Mouse (Mus musculus) olfactory bulb, adult 2 months (tissue): ENCODE results near the gene Slc7a8.

ENCODE experiments used
- CTCF ChIP-seq: fragments of 200-500 bp; IDR thresholded peaks from 2 replicates; pipeline ENCODE4 v1.5.1; 2012; ENCODE audit warnings: low read depth, mild to moderate bottlenecking, low read length, moderate library complexity; ENCODE audit not compliant: insufficient read depth
- POLR2A ChIP-seq: fragments of 200-500 bp; IDR thresholded peaks from 2 replicates; pipeline ENCODE4 v1.6.1; 2012; ENCODE audit warnings: mild to moderate bottlenecking, low read depth, low read length, moderate library complexity; ENCODE audit not compliant: insufficient read depth

DNA sequence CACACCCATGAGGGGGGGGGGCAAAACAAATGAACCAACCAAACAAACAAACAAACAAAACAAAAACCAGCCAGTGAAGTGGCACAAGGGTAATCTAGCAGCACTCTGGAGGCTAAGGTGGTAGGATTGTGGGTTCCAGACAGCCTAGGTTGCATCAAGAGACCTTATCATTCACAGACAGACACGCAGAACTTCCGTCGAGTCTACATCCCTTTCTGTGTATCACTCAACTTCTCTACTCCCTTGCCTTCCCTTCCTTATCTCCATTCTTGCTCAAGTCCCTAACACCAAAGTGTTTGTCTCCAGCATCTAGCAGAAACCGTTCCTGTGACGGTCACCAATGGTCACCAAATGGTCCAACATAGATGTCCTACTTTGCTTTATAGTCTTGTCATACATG, 6.5 kb upstream of the Slc7a8 start:
- no peak for TF ChIP-seq CTCF
- no peak for TF ChIP-seq POLR2A
